Mouse (Mus musculus) heart, adult 18-20 months (tissue): ENCODE results near the gene Syt6. TPM values are rescaled to one million over a fixed set of nuclear protein-coding genes. Genes with fewer than 3 reads are reported as not detected.
A peak's percentile ranks its signal among the peaks of the same experiment; 100 is the strongest.

ENCODE experiments used
- DNase-seq, 2 experiments: peaks; one replicate each; pipeline ENCODE4 v3.0.0; 2021 to 2022; ENCODE audit warnings: mixed read lengths in 1 of 2
- microRNA-seq, 2 experiments: library from miRNA; unstranded; fragments of <30 nt; microRNA quantifications; one replicate each; pipeline ENCODE4 v1.2.0; 2022
- total RNA-seq, 2 experiments: library from RNA; stranded (reverse); gene quantifications; 2 replicates each; pipeline ENCODE4 v1.2.3; 2021

Syt6 gene
- total RNA-seq, 2 experiments from 2014 or later = not detected

GRCm38 (mm10) chr3:103647164-103647867, 72.3 kb downstream of the Syt6 start:
- DNase-seq = peak; percentile 39 to 47

- peak; percentile 38 to 57 for DNase-seq
Measured at GRCm38 (mm10) chr3:103648486-103648885, 73.5 kb downstream of the Syt6 start.

- DNase-seq = no peak
Measured at GRCm38 (mm10) chr3:103649716-103650115, 74.7 kb downstream of the Syt6 start.

GRCm38 (mm10) chr3:103650406-103650805, 75.4 kb downstream of the Syt6 start:
- no peak for DNase-seq

GRCm38 (mm10) chr3:103660012-103660411, 85.0 kb downstream of the Syt6 start:
- peak; percentile 30 to 31 for DNase-seq

GRCm38 (mm10) chr3:103661714-103662113, 86.7 kb downstream of the Syt6 start:
- DNase-seq = peak; percentile 45 to 52

GRCm38 (mm10) chr3:103663385-103663784, 88.4 kb downstream of the Syt6 start:
- no peak for DNase-seq

GRCm38 (mm10) chr3:103672113-103672512, 97.1 kb downstream of the Syt6 start:
- DNase-seq = no peak

- DNase-seq = no peak
Measured at GRCm38 (mm10) chr3:103672716-103673115, 97.7 kb downstream of the Syt6 start.

- no peak for DNase-seq
Measured at GRCm38 (mm10) chr3:103678811-103679210, 103.8 kb downstream of the Syt6 start.

GRCm38 (mm10) chr3:103682473-103682872, 107.4 kb downstream of the Syt6 start:
- DNase-seq = no peak

GRCm38 (mm10) chr3:103683234-103683965, 108.4 kb downstream of the Syt6 start:
- no peak for DNase-seq

GRCm38 (mm10) chr3:103683966-103684319, 108.9 kb downstream of the Syt6 start:
- no peak for DNase-seq

GRCm38 (mm10) chr3:103689043-103689442, 114.0 kb downstream of the Syt6 start:
- DNase-seq = no peak

- DNase-seq = peak; percentile 48 to 65
Measured at GRCm38 (mm10) chr3:103690506-103690905, 115.5 kb downstream of the Syt6 start.

Small RNA genes lying within 50 kb of the gene (microRNA-seq; reads per million reads assigned to microRNA genes)
- gene Gm25325 = 0 reads per million in 2 experiments

Other genes starting within 250 kb of the Syt6 start
- 1 to 10 TPM in 1 of 2 experiments, not detected in 1; 2.2 TPM for gene Atg4a-ps, start 70.8 kb downstream of the Syt6 start, total RNA-seq
- 1 to 10 TPM; 4.3 to 5.3 TPM for gene Olfml3, start 162.8 kb downstream of the Syt6 start, total RNA-seq
- gene Gm10964, start 164.1 kb downstream of the Syt6 start, total RNA-seq = not detected
- gene Hipk1, start 216.3 kb downstream of the Syt6 start, total RNA-seq = 100 to 1,000 TPM in 1 of 2 experiments, 10 to 100 TPM in 1; 87.7 to 124 TPM
- gene Dclre1b, start 234.2 kb downstream of the Syt6 start, total RNA-seq = 10 to 100 TPM in 1 of 2 experiments, 1 to 10 TPM in 1; 7.7 to 10.8 TPM
- 10 to 100 TPM; 15.2 to 16.1 TPM for gene Ap4b1, start 234.3 kb downstream of the Syt6 start, total RNA-seq
- under 1 TPM in 1 of 2 experiments, not detected in 1; 0.28 TPM for gene Gm43064, start 234.3 kb downstream of the Syt6 start, total RNA-seq